Mouse (Mus musculus): ENCODE data around the gene Yif1b. TPM values are rescaled to one million over a fixed set of nuclear protein-coding genes. Genes with fewer than 3 reads are reported as not detected.

Gene Yif1b
- total RNA-seq, 2 experiments from 2014 or later = 42.0 to 47.4 TPM

DNA sequence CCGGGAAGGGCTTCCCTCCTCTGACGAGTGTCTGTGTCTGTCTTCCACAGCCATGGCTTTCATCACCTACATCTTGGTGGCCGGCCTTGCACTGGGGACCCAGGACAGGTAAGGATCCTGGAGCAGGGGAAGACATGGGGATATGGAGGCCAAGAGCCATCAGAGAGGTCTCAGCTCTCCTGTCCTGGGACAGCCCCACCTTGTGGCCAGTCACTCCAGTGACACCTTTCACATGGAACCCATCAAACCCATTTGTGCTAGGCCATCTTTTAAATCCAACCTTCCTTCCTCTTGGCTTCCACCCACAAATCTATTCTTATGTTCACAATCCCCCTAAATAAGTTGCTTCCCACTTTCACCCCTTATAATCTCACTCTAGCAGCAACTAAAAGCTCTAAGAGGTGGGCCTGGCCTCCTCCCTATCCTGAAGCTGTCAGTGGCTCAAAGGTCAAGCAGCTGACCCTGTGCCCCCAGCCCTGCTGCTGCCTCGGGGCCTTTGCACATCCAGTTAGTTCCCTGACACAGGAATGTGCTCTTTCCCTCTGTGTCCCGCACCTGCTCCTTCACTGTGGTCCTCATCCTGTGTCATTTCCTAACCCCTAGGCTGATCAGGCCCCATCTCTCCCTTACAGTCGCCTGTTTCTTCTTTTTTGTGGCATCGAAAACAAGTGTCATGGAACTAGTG is 6.7 kb downstream of the Yif1b start:
- no peak for DNase-seq

DNA sequence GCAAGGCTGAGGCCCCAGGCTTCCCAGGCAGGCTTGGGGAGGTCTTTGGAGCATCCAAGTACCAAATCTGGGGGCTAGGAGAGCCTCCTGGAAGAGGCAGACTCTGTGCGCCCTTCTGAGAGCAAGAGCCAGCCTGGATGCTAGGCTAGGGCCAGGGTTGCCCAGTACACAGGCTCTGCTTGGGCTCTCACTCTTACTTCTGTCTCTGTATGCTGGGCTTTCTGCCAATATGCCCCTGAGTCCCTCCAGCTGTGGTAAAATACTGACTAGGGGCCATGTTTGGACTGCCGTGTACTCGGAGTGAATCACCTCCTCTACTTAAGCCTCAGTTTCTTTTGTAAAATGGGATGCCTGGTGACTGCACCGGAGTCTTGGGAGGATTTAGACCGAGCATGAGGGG is 7.9 kb downstream of the Yif1b start:
- DNase-seq = no peak

DNA sequence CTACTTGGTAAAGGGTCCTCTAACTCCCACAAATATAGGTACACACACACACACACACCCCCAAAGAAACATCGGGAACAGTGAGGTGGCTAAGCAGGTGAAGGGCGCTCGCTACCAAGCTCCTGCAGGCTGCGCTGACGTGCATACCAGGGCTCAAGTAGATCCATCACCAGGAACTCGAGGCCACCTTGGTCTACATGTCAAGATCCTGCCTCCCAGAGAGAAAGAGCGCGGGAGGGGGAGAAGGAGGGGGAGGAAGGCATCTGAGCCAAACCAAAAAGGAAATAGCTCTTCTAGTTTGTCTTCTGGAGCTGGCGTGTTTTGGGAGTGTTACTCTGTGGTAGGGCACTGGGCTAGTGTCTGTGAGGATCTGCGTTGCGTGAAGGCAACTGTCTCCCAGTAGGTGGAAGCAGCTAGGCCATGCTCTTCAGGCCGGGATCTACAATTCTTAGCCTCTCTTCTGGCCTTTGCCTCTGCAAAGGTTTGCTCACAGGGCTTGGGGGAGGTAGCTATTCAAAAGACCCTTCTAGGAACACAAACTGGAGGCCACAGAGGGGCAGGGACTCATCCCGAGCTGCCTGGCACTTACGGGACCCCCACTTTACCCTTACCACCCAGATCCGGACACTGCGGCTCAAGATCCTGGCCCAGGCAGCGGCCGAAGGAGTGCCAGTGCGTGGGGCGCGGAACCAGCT is 8.6 kb downstream of the Yif1b start:
- DNase-seq = no peak

DNA sequence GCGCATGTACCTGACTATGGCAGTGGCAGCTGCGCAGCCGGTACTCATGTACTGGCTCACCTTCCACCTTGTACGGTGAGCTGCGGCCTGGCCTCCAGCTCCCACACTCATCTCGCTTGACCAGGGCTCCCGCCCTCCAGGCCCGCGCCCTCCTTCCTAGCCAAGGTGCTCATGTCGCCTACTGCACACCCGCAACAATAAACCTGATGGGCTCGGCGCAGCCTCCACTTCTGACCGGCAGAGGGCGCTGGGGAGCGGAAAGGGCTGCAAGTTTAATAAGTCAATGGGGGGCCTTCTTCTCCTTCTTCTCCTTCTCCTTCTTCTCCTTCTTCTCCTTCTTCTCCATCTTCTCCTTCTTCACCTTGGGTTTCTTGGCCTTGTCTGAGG is 9.2 kb downstream of the Yif1b start:
- peak; percentile 64 to 71 for DNase-seq

DNA sequence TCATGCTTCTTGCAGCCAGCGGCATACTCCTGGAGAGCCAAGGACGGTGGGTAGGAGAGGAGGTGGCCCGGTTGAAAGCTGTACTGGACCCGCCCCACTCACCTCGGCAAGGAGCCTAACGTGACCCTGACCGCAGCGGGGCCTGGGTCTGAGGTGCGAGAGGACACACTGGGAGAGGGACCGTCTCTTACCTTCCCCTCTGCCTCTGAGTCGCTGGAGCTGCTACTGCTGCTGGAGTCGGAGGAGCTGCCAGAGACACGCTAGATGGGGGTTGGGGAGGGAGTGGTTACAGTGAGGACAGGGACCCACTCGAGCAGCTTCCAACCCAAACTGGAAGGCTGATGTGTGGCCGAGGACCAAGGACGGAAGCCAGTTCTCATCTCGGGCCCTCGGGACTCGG is 9.6 kb downstream of the Yif1b start:
- no peak for DNase-seq

DNA sequence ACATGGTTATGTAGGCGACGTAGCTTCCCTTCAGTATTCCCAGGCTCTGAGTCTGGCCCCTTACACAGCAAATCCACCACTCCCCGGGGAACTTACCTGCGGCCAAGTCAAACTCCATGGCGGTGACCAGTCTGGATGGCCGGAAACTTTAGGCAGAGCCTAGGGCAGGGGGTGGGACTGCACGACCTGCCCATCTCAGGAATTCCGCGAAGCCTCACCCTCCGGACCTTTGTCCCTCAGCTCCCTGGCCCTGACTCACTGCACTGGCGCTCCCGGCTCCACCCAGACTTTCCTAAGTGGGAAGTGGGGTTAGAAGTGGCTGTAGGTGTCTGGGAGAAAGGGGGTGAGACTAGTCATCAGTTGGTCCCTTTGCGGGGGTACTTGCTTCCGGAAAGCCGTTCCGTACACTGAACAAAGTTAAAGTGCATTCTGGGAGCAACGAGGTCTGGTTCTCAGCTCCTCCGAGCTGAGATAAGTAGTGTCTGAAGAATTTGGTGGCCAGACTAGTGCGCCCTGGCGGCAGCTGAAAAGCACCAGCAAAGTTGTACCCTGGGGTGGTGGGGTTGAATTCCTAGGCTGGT is 10.2 kb downstream of the Yif1b start, which contains the start of gene 2200002D01Rik:
TSS of gene 2200002D01Rik (minus strand) at position 206 of the 581 bp plus-strand sequence.
- no peak for DNase-seq

DNA sequence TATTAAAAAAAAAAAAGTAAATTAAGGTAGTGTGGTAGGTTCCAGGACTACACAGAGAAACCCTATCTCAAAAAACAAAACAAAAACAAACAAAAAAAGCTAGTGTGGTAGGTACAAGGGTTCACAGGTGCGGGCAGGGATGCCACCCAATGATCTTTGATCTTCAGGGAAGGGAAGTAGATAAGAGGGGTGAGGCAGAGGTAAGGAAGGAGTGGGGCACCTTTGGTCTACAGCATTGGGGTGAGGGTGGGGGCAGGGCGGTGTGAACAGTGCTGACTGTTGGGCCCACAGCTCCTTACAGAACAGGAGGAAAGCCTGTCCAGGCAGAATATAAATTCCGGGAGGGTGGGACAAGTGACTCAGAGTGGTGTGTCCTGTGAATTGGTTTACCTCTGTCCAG is 13.0 kb downstream of the Yif1b start:
- DNase-seq = no peak

DNA sequence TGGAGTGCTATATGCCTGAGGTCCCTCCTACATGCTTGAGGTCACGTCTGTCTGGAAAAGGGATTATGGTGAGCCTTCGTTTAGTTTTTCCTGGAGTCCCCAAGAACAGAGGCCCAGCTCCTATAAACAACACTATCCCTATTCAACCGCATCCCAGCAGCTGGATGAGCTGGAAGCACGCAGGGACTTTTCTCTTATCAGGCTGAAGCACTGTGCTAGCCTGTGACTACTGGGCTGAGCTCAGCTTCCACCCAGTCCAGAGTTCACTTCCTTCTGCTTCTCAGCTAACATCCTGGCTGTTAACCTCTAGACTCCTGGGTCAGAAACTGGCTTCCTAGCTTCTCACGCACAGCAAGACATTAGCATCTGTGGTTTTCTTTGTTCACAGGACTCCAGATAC is 15.7 kb downstream of the Yif1b start:
- DNase-seq = no peak

DNA sequence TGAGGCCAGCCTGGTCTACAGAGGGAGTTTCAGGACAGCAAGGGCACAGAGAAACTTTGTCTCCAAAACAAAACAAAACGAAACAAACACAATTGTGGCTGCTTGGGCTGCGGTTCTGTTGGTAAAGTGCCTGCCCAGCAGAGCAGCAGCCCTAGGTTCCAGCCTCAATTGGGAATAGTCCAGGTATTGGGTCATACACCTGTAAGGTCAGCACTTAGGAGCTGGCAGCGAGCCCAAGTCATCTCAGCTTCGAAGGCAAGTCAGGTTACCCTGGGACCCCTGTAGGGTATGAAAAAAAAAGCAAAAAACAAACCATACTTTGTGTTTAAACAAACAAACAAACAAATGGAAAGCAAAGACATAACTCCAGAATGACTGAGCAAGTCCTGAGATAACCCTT is 17.7 kb downstream of the Yif1b start:
- DNase-seq = no peak

DNA sequence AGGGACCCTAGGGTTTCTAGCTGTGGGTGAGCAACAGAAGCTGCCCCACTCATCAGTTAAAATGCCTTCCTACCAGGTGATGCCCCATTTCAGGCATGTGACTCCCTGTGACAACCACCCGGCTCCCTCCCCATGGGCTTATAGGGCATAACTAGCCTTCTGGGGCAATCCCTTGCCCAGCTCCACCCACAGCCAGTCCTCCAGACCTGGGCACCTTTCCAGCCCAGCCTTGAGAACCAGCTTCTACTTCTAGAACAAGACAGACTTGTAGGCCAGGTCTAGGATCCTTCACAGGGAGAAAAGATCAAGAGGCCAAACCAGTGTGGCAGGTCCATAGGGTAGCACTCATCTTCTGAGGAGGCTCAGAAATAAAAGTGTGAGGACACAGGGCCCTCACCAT is 19.2 kb downstream of the Yif1b start:
- no peak for DNase-seq

DNA sequence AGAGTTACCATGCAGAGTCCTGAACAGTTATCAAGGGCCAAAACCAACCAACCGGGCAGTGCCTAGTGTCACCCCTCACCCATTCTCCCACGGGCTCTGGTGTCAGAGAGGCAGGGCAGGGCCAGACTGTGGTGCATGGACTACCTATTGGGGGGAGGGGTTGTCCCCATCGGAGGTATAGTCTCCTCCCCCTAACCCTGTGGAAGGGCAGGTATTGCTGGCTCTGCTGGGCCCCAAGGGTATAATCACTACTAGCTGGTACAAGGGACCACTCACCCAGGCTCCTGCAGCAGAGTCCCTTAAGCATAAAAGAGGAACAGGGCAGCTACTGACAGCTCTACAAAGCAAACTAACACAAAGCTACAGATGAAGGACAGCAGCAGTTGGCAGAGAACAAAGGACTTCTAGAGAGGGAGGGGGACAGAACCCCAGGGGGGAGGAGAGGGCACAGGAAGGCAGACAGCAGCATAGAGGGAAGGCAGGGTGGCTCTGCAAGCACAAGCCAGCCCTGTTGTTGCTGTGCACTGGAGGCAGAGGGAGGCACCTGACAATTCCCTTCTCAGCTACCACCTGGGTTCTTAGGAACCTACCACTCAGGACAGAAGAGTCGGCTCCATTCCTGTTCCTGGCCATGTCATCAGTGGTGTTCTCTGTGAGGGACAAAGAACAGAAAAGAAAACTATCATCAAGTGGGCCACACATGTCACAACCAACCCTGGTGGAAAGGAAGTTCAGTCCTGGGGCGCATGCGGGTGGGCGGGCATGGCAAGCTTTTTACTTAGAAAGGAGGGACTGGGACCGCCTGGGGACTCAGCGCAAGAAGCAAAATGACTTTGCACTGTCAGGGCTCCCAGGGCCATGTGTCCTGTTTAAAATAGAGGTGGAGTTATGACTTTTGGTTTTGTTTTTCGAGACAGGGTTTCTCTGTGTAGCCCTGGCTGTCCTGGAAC is 21.9 kb downstream of the Yif1b start:
- no peak for DNase-seq

DNA sequence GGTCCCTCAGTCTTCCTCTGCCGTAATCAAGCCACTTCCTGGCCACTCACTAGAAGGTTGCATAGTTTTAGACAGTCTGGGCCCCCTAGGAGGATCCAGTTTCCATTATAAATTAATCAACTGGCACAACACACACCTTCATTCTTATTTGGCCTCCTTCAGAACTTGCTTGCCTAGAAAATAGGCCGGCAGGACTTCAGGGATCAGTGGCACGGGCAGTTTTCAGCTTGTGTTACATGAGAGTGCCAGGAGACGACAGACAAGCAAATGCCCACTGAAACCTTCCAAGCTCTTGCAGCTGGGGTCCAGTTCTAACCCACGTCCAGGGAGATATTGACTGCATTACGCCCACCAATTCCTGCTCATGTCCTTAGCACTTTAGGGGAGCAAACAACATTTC is 24.0 kb downstream of the Yif1b start:
- no peak for DNase-seq

DNA sequence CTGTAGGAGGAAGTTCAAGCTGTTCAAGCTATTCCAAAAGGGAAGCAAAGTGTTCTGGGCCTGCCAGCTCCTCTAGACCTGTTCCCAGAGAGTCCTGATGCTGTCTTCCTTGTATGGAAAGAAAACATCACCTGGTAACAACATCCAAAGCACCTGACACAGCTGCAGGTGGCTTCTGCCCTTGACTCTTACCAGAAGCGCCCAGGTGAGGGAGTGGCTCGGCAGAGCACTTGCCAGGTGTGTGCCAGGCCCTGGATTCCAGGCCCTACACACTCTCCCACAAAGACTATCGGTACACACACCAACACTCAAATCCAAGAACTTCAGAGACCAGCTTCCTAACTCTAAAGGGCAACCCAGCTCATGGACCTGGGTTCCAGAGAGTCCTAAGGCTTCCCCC is 25.7 kb downstream of the Yif1b start:
- DNase-seq = no peak

DNA sequence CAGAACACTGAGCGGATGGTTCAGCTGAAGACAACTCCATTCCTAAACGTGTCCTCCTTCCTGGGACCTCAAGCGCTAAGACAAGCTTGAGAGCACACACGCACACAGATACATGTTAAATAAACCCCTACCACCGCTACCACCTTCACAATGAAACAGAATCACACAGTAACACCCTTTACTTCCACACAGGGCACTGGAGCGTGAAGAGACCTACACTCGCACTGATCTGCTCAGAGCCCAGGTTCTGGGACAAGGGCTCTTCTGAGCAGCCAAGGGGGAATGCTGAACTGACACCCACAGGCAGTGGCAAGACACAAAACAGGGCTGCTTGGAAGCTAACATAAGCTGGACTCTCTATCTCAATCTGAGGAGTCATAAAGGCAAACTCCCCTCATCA is 27.5 kb downstream of the Yif1b start:
- DNase-seq = no peak

DNA sequence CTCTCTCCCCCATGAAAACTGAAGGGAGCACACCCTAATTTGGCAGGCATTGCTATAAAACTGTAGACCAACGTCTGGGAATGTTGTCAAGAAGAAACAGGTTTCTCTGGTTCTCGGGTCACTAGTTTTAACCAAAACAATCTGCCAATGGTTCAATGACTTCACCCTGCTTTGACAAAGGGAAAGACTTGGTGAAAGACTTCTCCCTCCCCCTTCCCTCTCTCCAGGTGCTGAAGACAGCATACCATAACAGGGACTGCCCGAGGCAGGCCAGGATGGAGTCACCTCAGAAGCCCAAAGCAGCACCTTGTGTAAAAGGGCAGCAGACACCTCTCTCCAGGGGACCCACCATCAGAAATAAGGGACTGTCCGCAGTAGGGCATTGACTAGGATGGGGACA is 28.8 kb downstream of the Yif1b start:
- DNase-seq = no peak

DNA sequence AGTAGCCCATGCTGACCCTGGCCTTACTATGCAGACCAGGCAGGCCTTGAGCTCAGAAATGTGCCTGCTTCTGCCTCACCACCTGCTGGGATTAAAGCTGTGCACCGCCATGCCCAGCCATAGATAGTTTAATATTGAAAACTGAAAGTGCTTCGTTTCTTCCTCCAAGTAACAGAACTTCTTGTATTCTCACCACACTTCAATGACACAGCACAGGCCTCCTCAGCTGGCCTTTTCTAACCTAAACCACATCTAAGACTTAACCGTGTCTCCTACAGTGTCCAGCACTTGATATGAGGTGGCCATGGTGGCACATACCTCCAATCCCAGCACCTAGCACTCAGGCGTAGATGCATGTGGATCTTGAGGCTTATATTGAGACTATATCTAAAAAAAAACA is 32.3 kb downstream of the Yif1b start:
- no peak for DNase-seq

DNA sequence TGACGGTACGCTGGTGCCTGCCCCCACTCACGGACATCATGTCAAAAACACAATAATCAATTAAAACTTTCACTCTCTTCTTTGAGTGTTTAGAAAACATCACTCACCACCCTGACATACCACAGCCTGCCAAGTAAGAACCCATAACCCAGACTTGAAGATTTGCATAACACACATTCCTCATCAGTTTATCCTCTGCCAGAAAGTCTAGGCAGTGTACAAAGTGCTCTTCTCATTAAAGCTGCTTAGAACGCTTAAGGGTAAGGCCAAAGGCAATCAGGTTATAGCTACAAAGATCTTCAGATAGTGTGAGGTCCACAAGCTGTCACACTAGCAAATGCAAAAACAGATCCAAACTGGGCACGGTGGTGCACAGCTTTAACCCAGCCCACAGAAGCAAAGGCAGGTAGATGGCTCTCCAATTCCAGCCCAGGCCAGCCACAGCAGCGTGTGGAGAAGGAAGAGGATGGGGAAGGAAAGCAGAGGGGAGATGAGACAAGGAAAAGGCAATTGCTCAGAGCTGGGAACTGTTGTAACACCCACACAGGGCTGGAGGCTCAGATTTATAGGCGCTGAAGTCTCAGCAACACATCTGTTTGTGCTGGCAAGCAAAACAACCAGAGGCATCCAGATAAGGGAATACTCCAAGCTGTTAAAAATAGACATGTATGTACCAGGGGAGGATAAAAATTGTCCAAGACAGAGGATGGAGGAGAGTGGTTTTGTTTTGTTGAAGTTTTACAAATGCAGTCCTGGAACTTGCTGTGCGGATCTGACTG is 33.7 kb downstream of the Yif1b start:
- no peak for DNase-seq

DNA sequence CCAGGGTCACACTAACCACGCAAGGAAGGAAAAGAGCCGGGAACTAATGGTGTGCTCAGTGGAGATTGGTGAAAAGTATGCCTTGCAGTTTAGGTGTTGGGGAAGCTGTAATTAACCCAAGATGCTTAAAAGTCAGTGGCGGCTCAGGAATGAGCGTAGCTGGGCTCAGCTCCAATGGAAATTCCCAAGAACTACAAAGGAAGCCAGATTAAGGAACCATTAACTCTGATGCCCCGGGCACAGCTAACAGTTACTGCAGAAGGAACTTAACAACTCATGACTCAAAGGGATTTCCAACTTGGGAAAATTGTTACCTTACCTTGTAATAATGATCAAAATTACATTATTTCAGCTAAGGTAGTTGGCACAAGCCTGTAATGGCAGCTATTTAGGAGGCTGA is 38.6 kb downstream of the Yif1b start:
- DNase-seq = no peak

DNA sequence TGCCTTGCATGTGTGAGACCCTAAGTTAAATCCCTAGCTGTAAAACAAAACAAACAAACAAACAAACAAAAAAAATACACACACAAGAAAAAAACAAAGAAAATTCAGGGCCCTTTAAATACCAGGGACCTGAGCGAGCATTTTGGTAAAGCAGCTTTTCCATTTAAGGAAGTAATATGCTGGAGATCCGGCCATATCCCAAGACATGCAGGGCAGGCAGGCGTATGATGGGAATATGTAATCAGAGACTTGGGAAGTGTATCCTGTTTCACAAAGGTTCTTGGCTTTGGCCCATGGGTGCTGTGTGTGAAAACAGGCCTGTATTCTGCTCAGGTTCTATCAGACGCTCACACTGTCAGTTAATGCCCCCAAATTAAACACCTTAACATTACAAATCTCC is 39.4 kb downstream of the Yif1b start:
- no peak for DNase-seq

DNA sequence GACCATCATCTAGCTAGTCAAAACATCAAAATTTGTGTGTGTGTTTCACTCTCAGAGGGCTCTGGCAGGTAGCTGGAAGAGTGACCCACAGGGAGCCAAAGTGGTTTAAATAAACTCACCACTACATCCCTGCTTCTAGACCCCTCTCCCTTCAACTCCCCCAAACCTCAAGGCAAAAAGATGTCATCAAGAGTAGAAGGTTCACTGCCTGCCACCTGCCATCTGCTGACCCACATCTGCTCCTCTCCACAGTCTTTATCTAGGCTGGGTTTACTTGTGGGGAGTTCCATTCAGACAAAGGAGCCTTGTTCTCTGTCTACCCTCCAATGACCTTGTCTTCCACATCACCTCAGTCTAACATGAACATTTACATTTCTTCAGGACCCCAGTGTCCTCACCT is 41.1 kb downstream of the Yif1b start:
- DNase-seq = no peak

DNA sequence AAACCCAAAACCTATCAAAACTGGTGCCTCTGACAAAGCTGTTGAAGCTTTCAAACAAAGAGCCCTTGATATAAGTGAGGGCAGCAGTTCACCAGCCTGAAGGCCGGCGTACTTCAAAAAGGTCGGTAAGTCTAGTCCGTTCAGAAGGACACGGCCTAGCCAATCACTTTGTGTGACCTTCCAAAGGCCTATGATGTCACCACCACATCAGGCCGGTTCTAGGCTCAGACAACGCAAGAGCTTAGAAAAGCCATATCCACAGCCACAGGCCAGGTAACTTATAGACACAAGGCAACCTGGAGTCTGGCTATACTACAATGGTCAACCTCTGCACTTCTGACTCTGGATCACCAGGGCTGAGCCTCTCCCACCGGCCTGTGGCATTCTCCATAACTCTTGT is 41.8 kb downstream of the Yif1b start:
- no peak for DNase-seq

DNA sequence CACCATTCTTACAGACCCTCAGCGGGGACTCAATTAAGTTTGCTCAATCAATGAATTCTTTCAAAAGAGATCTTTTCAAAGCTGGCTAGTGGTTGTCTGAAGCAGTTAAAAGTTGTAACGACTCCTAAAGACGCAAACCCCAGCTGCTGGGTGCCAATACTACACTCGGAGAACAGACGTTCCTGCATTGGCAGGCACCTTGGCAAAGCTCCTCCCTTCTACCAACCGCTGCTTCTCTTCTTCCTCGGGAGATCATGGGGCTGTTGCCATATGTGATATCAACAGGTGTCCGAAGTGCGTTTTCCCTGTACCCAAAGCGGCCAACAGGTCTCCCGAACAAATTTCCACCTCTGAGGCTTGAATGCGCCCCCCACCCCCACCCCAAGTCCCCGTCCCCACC is 42.7 kb downstream of the Yif1b start:
- DNase-seq = no peak

All from layer of hippocampus, postnatal 36 days (tissue).